Mouse (Mus musculus) ovary, adult 18-20 months (tissue): Measurements from ENCODE around the gene Gm28042.
A peak's percentile ranks its signal among the peaks of the same experiment; 100 is the strongest.

Source experiments
- DNase-seq: peaks from one replicate; pipeline ENCODE4 v3.0.0; 2022; ENCODE audit warnings: low spot score, mixed read lengths

The Gm28042 gene

DNA sequence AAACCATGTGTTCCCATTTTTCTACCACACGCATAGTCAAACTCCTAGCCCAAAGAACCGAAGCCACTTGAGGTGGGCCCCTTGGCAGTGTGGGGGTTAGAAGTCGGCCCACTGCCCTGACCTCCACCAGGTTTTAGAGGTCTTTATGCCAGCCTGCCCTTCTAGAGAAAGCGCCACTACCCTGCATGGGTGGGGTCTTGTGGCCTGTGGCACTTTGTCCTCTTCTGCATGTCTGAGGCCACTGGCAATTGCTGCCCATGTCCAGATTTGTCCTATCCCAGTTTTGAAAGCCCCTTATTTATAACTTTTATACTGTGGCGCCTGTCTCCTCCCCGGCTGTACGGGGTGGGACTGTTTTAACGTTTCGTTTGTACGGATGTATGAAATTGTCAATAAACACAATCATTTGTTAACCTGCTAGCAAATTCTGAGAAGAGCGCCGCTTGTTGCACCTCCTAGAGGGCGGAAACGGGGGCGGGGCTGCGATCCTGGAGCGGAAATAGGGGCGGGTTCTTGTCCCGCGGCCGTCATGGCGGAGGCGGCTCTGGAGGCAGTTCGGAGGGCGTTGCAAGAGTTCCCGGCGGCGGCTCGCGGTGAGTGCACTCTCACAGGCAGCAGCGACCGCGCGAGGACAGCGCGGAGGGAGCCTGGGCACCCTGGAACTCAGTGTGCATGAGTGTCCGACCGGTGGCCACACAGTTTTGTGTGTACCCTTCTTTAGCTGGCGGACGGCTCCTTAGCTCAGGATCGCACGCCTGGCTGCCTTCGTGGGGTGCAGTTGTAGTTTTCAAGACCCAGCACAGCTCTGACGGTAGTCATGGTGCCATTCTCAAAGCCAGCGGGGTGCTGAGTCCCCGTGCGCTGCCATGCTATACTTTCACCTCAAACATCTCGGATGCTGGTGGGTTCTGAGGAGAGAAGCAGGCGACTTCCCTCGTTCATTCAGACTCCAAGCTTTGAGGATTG lies at the start of gene Gm28042, which contains the start of gene Jmjd7:
Gene Gm28042, plus strand, starts transcription at position 510 of the 966 bp plus-strand sequence.
Gene Jmjd7, plus strand, starts transcription at position 500 of the 966 bp plus-strand sequence.
- peak; percentile 84 for DNase-seq

DNA sequence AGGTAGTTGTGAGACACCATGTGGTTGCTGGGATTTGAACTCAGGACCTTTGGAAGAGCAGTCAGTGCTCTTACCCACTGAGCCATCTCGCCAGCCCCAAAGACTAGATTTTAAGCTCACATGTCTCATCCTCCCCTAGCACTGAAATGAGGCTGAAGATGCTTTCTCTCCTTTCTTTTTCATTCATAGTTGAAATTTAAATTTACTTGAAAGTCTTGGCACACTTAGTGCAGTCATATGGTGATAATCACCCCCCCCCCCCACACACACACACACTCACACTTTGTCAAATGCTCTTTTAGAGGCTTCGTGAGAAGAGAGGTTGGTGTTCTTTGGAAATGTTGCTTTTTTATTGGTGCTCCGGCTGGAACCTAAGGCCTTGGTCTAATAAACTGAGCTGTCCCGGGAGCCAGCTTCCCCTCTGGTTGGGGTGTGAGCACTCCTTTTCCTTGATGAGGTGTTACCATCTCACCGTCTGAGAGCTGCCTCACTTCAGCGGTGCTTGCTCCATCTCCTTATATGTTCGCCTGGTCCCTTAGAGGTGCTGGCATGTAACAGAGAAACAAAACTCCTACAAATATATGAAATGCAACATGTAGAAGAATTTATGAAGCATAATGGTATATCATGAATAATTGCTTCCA lies 46.8 kb upstream of the Gm28042 start:
- no peak for DNase-seq

DNA sequence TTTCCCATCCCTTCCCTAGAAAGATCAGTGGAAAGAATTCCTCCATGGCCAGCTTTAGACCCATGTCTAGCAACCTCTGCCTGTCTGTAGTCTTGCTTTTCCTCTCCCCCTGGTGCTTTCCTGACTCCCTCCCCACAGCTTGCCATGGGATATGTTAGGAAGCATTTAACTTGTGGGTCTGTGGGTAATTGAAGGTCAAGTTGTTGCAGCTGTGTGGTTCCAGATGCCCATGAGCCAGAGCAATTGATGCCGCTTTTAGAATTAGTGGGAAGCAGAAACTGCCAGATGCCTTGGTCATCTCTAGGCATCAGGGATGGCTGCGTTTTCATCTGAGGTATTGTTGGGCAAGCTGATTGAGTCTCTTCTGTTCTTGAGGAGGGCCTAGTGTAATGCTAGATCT lies 45.7 kb upstream of the Gm28042 start:
- no peak for DNase-seq

DNA sequence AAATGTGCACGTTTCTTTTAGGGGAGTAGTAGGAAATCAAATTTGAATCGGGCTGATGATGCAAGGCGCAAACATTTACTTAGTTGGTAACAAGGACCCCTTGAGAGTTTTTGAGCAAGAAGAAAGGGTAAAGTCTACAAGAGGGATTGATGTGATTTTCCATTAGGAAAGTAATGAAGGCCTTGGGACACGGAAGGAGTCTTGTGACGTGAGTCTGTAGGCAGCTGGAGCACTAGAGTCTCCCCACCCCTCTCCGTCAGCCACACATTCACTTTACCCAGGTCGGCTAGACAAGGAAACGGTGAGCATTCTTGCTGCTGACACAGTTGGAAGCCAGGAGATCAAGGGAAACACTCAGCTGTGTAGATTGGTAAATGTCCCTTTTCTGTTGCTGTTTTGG lies 41.4 kb upstream of the Gm28042 start:
- no peak for DNase-seq

DNA sequence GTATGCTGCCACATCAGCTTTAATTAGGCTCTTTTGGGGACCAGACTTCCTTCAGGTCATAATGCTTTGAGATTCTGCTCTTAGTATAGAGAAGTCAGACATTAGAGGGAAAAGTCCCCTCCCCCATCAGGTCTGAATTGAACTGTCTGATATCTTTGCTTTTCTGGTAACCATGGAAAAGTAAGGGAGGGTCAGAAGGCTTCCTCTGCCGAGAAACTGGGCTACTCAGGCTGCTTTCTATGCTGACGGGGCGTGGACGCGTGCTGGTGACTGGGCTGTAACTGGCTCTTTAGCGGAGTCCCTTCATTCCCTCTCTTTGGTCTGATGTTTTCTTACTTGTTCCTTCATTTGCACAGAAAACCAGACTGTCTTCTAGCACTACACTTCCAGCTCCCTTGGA lies 40.9 kb upstream of the Gm28042 start:
- no peak for DNase-seq

GRCm38 (mm10) chr2:119987441-119987840 lies 39.9 kb upstream of the Gm28042 start:
- no peak for DNase-seq

DNA sequence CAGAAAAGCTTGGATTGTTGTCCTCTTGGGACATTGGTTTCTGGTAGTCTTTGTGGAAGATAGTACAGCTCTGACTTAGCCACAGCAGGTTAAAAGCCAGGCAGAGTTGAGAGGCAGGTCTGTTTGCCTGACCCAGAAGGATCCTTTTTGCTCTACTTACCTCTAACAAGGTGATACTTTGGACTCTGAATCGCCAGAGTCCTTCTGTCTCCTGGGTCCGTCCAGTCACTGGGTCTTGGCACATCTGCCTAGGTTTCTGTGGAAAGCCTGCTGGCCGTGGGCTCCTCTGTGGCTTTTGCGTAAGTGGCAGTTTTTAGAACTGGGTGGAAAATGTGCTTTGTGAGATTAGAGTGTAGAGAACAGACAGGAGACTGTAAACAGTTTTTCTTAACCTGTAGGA lies 38.3 kb upstream of the Gm28042 start:
- DNase-seq = no peak

GRCm38 (mm10) chr2:119990881-119991280 lies 36.4 kb upstream of the Gm28042 start:
- no peak for DNase-seq

DNA sequence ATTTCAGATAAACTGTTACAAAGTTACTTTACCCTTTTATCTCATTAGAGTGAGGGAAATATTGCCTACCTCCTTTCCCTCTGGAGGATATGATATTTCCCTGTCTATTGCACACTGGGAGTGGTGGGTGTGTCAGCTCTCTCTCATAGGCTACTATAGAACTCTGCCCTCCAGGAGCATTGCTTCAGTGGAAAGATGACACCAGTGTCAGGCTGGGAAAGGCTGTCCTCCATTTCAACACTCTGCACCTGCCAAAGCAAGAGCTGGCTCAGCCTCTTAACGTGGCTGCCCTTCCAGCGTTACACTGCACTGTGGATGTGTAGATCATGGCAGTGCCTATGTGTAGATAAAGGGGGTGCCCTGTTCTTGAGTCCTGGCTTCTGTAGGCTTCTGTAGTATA lies 34.9 kb upstream of the Gm28042 start:
- no peak for DNase-seq

DNA sequence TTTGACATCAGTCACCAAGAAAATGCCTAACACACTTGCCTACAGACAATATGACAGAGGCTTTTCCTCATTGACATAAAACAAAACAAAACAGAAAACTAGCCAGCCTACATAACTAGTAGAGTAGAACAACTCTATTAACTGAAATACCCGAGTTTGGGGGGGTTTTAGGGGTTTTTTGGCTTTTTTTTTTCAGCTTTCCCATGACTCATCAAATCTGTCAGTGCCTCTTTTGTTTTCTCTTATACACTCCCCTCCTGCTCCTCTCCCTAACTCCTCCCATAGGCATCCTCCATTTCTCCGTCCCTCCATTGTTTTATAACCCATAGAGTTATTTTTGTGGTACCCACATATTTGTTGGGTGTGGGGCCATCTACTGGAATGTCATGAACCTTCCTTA lies 33.8 kb upstream of the Gm28042 start:
- no peak for DNase-seq

- DNase-seq = peak; percentile 68
These were observed 32.5 kb upstream of the Gm28042 start for GRCm38 (mm10) chr2:119994839-119995238.

- DNase-seq = peak; percentile 37
These were observed 31.7 kb upstream of the Gm28042 start for GRCm38 (mm10) chr2:119995391-119996281.

GRCm38 (mm10) chr2:119997354-119997753 lies 29.9 kb upstream of the Gm28042 start:
- no peak for DNase-seq

- no peak for DNase-seq
These were observed 27.6 kb upstream of the Gm28042 start for GRCm38 (mm10) chr2:119999731-120000130.

GRCm38 (mm10) chr2:120000882-120001584 lies 26.3 kb upstream of the Gm28042 start:
- no peak for DNase-seq

GRCm38 (mm10) chr2:120001956-120002355 lies 25.3 kb upstream of the Gm28042 start:
- DNase-seq = no peak

- no peak for DNase-seq
These were observed 23.3 kb upstream of the Gm28042 start for GRCm38 (mm10) chr2:120003970-120004369.

DNA sequence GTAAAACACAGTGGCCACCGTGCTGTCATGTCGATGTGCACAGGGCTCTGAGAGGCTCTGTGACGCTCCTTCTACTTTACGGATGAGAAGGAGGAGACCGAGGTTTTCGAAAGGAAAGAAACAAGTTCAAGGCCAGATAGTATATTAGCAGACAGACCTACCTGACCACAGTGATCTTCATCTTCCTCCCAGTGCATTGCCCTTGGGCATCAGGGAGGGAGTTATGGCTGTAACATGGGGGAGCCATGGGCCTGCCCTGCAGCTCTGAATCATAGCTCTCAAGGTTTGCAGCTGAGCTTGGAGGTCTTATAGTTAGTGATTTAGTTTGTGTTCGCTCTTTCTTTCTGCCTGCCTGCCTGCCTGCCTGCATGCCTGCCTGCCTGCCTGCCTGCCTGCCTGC lies 20.6 kb upstream of the Gm28042 start:
- DNase-seq = no peak

- no peak for DNase-seq
These were observed 19.5 kb upstream of the Gm28042 start for GRCm38 (mm10) chr2:120007680-120008210.

- no peak for DNase-seq
These were observed 18.6 kb upstream of the Gm28042 start for GRCm38 (mm10) chr2:120008672-120009071.
